Mouse (Mus musculus) macrophage (primary cell): ENCODE measurements at regions not wholly inside any gene's neighbourhood (a gene's known extent, or its start where the extent isn't known, plus 50 kb on each side); places are given as distances from the start of the nearest gene placed in this dataset.

Experiments
- H3K27ac ChIP-seq: fragments of 350-480 bp; formaldehyde crosslinking; 2 replicates; pipeline ENCODE4 v1.9.0; 2021
- H3K36me3 ChIP-seq: fragments of 350-480 bp; formaldehyde crosslinking; 2 replicates; pipeline ENCODE4 v1.9.0; 2021; ENCODE audit errors: inconsistent target
- H3K4me3 ChIP-seq: fragments of 350-480 bp; formaldehyde crosslinking; 2 replicates; pipeline ENCODE4 v1.9.0; 2021; ENCODE audit errors: inconsistent target
- H3K79me2 ChIP-seq: fragments of 350-480 bp; formaldehyde crosslinking; 2 replicates; pipeline ENCODE4 v1.9.0; 2021; ENCODE audit errors: inconsistent target
- WGBS: methylation state at CpG from one replicate; pipeline ENCODE4 v1.1.7; 2026; ENCODE audit warnings: inconsistent platforms; ENCODE audit not compliant: missing documents; 5-methylcytosine and 5-hydroxymethylcytosine counted together

DNA sequence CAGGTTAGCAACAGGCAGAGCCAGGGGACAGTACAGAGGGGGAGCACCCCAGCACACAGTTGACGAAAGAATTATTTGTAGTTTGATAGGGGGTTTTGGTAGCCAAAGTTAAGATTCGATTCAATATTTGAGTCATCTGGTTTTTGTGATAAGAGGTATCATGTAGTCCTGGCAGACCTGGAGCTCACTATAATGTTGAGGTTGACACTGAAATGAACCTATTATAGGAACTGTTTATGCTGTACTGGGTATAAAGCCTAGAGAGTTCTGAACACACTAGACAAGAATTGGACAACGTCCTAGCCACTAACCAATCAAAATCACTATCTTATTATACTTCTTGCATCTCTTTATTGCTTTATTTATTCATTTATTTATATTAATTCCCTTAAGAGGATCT is 284.4 kb upstream of the Thbs1 start:
- no peaks in the 10 kb centered on the region for H3K79me2 ChIP-seq
- H3K27ac ChIP-seq, result no peak overlapping the region
- 94% methylated on average over 3 of the region's 3 CpGs for WGBS
- no peaks in the 10 kb centered on the region for H3K36me3 ChIP-seq
- H3K4me3 ChIP-seq, result no peak overlapping the region

DNA sequence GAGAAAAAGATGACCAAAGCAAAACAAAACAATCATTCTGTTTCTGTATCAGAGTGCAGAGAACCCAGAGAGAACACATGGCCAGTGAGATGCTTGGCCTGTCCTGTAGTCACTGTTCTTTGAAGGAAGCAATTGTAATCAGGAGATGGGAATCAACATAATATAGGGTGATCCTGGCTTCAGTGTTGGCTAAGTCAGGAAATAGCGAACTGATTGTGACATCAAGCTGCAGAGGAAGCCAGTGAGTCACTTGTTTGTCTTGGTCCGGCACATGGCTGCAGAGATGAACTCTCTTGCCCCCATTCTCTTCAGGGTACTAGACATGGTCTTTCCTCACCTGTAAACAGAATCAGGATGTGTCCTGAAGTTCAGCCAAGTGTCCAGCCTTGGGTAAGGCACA is 273.3 kb upstream of the Thbs1 start:
- no peaks in the 10 kb centered on the region for H3K36me3 ChIP-seq
- H3K4me3 ChIP-seq, result no peak overlapping the region
- WGBS, result 0% methylated on average over 2 of the region's 2 CpGs
- H3K79me2 ChIP-seq, result no peaks in the 10 kb centered on the region
- no peak overlapping the region for H3K27ac ChIP-seq

DNA sequence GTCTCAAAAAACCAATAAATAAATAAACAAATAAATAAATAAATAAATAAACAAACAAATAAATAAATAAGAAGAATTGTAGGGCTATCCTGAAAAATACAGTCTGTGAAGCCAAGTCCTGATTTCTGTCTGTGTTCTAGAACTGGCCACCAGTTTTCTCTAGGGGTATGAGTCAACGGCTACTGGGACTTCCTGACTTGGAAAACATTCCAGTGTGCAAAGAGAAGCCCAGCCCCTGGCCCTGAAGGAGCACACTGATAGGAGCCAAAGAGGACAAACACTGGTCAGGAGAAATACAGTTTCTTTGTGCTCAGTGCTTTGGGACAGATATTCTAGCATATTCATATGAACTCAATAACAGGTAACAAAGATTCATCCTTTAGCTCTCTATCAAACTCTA is 271.3 kb upstream of the Thbs1 start:
- H3K27ac ChIP-seq, result no peak overlapping the region
- WGBS, result 86% methylated on average over 1 of the region's 1 CpGs
- H3K79me2 ChIP-seq, result no peaks in the 10 kb centered on the region
- no peak overlapping the region for H3K4me3 ChIP-seq
- H3K36me3 ChIP-seq, result no peaks in the 10 kb centered on the region

DNA sequence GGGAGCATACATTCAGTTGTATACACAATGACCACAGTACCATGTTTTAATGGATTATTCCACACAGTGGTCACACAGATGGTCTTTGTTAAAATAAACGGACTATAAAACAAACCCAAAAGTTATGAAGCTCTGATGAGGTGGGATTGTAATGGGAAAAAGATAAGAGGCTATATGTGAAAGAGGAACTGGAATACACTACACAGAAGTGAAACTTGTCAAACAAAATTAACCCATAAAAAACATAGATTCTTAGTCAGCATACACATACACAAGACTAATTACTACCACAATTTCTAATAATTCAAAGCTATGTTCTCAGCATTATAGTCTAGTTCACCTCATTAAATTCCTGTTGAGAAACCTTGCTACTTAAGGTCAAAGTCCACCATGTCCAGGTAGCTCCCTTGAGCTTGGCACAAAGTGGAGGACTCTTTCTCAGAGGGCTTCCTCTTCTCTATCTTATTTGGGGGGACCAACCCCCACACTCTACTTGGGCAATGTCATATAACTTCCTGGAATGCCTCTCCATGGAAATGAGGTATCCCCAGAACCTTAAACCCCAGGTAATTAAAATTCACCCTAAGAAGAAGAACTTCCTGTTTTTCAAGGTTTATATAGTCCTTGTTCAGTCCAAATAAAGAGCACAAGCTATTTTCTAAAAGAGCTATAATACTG is 269.2 kb upstream of the Thbs1 start:
- Histone ChIP-seq H3K79me2 (no peaks in the 10 kb centered on the region), H3K27ac (no peak overlapping the region), H3K4me3 (no peak overlapping the region), H3K36me3 (no peaks in the 10 kb centered on the region)
- WGBS, result 0% methylated on average over 1 of the region's 1 CpGs

DNA sequence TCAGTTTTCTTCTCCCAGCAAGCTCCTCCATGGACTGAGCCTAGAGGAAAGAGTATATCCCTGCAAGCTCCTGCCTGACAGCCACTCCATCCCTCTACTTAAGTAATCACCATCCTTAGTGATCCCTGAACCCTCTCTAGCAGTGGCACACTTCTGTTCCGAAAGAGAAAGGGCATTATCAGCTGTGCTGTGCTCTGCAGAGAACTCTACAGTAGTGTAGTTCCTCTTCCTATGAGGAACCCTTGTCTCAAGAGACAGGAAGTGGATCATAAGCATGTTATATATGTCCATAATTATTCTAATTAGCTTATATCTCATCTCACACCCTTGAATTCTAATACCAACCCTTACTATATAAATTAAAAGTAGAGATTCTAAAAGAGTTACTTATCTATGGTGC is 259.2 kb upstream of the Thbs1 start:
- Histone ChIP-seq H3K4me3 (no peak overlapping the region), H3K79me2 (no peaks in the 10 kb centered on the region), H3K36me3 (no peaks in the 10 kb centered on the region), H3K27ac (peak overlapping the region; percentile 21; the same call in 1 of the 2 replicates)
- WGBS, result 0% methylated on average over 1 of the region's 1 CpGs

DNA sequence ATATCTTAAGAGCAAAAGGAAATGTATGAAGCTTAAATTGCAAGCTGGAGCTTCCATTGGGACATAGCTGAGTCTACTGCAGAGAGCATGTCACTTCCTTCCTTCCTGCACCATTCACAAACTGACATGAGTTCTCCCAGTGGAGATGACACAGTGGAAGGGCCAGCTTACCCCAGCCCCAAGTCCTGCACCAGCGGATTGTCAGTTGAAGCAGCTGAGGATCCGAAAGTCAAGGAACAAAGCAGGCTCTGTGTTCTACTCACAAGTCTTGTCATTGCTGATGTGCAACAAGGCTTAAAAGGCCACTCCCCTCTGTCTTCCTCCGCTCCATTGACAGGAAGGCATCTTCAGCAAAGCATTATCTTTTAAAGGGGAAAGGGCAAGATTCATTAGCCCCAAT is 249.4 kb upstream of the Thbs1 start:
- WGBS, result 94% methylated on average over 3 of the region's 3 CpGs
- Histone ChIP-seq H3K4me3 (no peak overlapping the region), H3K36me3 (no peaks in the 10 kb centered on the region), H3K79me2 (no peaks in the 10 kb centered on the region), H3K27ac (no peak overlapping the region)

DNA sequence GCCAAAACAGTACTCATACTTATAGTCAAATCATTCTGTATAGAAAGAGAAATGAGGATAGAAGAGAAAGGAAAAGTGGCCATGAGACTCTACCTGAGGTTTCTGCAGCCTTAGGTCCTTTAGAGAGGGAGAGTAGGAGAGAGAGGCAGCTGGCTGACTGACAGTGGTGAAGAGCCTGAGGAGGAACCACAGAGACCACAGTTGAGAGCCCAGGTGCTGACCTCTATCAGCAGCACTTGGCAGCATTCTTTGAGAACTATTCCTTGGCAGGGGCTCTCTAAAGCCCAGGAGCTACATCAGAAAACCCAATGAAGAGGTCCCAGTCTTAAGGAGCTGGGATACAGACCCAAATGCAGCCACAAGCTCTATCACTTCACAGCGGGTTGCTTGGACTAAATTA is 246.6 kb upstream of the Thbs1 start:
- Histone ChIP-seq H3K4me3 (no peak overlapping the region), H3K27ac (no peak overlapping the region), H3K36me3 (no peaks in the 10 kb centered on the region), H3K79me2 (no peaks in the 10 kb centered on the region)
- WGBS, result 92% methylated on average over 1 of the region's 1 CpGs

DNA sequence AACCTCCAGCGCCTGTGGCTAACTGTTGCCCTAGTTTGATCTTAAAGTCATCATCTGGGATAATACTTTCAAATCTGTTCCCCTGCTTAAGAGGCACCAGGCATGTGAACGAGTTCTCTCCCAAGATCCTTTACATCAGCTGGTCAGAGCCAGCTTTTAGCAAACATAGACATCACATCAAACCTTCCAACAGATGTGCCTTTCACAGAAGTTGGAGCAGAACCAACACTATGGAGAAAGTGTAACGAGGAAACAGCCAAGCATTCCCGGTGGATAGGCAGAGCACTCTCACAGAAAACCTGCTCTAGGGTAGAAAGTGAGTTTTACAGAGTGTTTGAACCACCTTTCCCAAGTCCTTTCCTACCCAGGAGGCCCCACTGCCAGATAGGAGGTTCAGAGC is 244.7 kb upstream of the Thbs1 start:
- Histone ChIP-seq H3K4me3 (no peak overlapping the region), H3K79me2 (no peaks in the 10 kb centered on the region), H3K27ac (no peak overlapping the region), H3K36me3 (no peaks in the 10 kb centered on the region)
- WGBS, result 88% methylated on average over 4 of the region's 4 CpGs

DNA sequence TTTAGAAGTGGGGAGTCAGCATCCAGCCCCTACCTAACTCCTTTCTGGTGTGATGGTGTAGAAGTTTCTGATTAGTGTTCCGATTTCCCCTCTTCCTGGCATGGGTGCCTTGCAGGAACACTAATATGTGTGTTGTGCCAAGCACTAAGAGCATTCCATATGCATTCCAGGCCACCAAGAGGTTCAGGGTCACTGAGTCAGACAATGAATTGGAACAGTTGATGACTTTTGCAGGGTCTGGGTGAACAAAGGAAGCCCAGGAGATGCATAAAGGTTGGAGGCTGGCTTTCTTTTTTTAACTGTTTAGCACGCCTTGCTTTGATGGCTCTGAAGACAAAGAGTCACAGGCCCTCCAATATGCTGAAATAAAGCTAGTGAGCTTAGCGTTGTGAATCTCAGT is 244.3 kb upstream of the Thbs1 start:
- H3K4me3 ChIP-seq, result no peak overlapping the region
- no peaks in the 10 kb centered on the region for H3K36me3 ChIP-seq
- H3K27ac ChIP-seq, result no peak overlapping the region
- 95% methylated on average over 3 of the region's 3 CpGs for WGBS
- H3K79me2 ChIP-seq, result no peaks in the 10 kb centered on the region

DNA sequence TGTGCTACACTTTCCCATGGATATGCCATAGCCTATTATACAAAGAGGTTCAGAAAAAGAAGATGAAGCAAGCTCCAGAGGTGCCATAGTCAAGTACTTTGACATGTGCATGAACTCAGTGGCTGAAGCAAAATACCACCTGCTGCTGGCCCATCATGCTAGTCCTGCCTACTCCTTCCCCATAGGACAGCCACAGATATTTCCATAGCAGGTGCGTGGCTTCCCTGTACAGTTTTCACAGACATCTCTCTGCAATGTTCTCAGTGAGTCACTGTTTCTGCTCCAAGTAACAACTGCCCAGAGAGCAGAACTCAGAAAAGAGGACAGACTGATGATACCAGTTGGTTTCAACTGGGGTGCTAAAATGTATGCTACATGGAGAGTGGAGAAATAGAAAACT is 242.8 kb upstream of the Thbs1 start:
- 100% methylated on average over 1 of the region's 1 CpGs for WGBS
- Histone ChIP-seq H3K79me2 (no peaks in the 10 kb centered on the region), H3K36me3 (no peaks in the 10 kb centered on the region)

DNA sequence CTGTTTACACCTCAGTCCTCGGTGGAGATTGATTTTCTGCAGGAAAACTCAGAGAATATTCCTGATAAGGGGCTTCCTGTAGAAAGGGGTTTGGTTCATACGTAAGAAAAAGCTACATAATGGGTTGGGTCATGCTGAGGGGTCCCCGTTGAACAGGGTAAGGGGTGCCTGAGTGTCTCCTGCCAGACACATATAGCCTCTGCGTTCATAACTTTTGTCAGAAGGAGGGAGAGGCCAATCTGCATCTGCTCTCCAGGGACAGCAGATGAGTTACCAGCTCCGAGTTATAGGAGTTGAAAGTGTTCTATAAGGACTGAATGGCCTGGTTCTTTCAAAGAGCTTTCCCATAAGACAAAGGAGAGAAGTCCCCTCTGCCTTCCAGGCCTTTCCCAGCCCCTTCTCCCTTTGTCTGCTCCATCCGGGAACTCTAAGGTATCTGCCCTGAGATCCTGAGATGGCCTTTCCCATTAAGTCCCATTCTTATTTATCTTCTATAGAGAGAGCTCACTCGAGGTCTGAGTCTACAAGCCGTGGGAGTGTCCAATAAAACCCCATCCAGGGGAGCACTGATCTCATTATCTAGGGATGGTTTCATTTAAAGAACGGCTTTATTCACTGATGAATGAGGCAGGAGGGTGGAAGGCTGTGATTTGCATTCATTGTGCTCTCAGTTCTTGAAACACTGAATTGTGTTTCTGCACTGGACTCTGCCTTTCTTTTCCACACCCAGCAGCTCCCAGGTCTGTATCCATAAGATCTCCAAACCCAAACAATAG is 240.0 kb upstream of the Thbs1 start:
- WGBS, result 87% methylated on average over 9 of the region's 9 CpGs
- no peaks in the 10 kb centered on the region for H3K36me3 ChIP-seq
- H3K79me2 ChIP-seq, result no peaks in the 10 kb centered on the region
- no peak overlapping the region for H3K27ac ChIP-seq
- no peak overlapping the region for H3K4me3 ChIP-seq

More for the DNA sequence above, 242.8 kb upstream of the Thbs1 start:
- no peak overlapping the region for H3K27ac ChIP-seq
- H3K4me3 ChIP-seq, result no peak overlapping the region

DNA sequence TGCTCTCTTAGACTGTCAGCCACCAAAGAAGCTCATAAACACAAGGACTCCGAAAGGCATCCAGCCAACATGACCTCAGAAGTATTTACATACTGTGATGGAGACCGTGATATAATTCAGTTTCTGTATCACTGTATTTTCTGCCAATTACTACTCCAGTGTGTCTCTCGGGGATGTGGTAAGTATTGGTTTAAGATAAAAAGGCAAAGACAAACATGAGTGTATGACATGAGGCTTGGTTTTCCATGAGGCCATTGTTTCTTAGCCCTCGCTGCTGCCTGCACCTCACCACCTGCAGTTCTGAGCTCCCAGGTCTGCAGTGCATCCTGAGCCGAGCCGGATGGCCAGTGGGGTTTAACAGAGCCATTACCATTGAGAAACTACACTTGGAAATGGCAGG is 233.9 kb upstream of the Thbs1 start:
- Histone ChIP-seq H3K36me3 (no peaks in the 10 kb centered on the region), H3K79me2 (no peaks in the 10 kb centered on the region), H3K27ac (no peak overlapping the region), H3K4me3 (no peak overlapping the region)
- WGBS, result 99% methylated on average over 5 of the region's 6 CpGs

DNA sequence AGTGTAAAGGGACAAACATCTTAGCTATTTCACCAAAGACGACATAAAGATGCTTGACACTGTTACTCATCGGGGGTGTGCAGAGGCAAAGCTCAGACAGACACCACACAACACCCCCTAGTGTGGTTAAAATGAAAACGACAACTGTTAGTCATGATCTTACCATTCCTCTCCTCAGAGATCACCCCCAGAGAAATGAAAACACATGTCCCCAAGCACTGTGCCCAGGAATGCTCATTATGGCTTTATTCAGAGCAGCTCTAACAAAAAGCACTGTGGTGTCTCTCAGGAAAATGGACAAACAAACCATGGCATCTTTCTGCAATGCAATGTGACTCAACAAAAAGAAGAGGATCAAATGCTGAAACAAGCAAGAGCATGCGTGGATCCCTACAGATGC is 229.5 kb upstream of the Thbs1 start:
- no peak overlapping the region for H3K27ac ChIP-seq
- H3K4me3 ChIP-seq, result no peak overlapping the region
- H3K36me3 ChIP-seq, result no peaks in the 10 kb centered on the region
- 69% methylated on average over 4 of the region's 4 CpGs for WGBS
- no peaks in the 10 kb centered on the region for H3K79me2 ChIP-seq

DNA sequence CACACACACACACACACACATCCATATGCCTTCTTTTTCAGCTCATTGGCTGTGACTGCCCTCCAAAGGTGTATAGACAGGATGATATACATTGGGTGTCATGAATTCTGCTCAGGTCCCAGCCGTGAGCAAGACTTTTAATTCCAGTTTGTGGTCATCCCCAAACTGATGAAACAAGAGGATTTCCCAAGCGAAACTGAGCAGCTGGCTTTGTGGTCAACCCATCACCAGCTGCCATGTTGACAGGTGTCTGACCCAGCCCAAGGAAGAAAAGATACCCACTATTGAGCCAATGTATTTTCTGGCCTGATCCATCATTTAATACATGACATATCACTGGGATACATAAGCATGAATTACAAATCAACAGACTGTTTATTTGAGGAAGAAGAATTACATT is 228.8 kb upstream of the Thbs1 start:
- Histone ChIP-seq H3K27ac (no peak overlapping the region), H3K79me2 (no peaks in the 10 kb centered on the region), H3K36me3 (no peaks in the 10 kb centered on the region), H3K4me3 (no peak overlapping the region)
- 48% methylated on average over 2 of the region's 2 CpGs for WGBS

DNA sequence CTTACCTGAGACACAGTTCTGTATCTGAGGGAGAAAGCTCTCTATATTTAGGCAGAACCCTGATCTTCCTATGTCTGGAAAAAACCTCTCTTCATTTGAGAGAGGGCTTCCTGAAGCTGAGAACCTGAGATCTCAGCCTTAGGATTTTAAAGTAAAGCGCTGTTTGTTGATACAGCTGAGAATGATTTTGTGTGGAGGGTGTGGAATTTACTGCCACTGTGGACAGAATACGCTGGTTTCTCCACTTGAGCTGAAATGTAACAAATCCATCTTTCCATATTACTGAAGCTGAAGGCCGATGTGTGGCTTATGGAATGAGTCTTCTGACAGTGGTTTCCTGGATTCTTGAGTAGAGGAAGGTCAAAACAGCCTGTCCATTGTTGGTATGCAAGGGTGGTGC is 225.2 kb upstream of the Thbs1 start:
- Histone ChIP-seq H3K36me3 (no peaks in the 10 kb centered on the region), H3K79me2 (no peaks in the 10 kb centered on the region)
- WGBS, result 74% methylated on average over 3 of the region's 3 CpGs

More for the DNA sequence above, 225.2 kb upstream of the Thbs1 start:
- Histone ChIP-seq H3K4me3 (no peak overlapping the region), H3K27ac (no peak overlapping the region)
